In the genomic region with DNA sequence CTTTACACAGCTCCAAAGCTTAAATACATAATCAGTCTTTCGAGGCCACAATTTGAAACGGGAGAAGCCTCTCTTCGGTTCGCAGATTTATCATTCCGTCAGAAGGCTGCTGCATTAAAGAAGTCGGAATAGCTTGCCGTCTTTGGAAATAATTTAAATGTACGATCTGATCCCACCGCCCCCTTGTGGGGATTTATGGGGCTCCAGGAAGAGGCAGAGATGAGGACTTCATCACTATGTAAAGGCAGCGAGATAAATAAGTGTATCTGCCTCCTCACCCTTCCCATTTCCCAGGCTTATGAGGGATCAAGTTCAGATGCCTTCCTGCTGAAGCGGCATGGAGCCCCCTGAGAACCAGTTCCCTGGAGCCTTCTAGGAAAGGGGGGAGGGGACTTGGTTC, we compare ENCODE assay signal across 8 mouse cellular contexts.
DNase-seq lines count a peak whose midpoint lies in the region; ATAC-seq and TF ChIP-seq lines count a peak whose summit lies in the region.

No protein-coding gene starts in this region.

- 0 out of 2 replicates have a peak, but pooled peaks cover 4% of the 10 kb centered on the region for H3K27me3 ChIP-seq in kidney, postnatal 0 days (ENCODE audit: insufficient read depth, low read length)
- peaks cover 14% of the 10 kb centered on the region for H3K27me3 ChIP-seq in kidney, embryonic 16.5 days (ENCODE audit: insufficient read depth, low read length)
- H3K27me3 ChIP-seq in embryonic facial prominence, embryonic 10.5 days (replicated peaks; ENCODE audit: low read depth, poor library complexity, severe bottlenecking) = peaks cover 26% of the 10 kb centered on the region; the same call in 1 of the 2 replicates
- peaks cover 11% of the 10 kb centered on the region; the same call in 1 of the 2 replicates for H3K27me3 ChIP-seq in neural tube, embryonic 15.5 days (replicated peaks)

- peak; percentile 67 for DNase-seq in kidney, postnatal 0 days (ENCODE audit: low spot score)
- peak; percentile 3 for DNase-seq in ES-E14 (ENCODE audit: low read depth, low spot score)
- peak; percentile 62 for DNase-seq in embryonic facial prominence, embryonic 10.5 days (ENCODE audit: low spot score)
- DNase-seq in layer of hippocampus, postnatal 10 days (ENCODE audit: low spot score in 2 of 2) = peak; percentile 60 to 69
- DNase-seq in spleen, postnatal 36 days (ENCODE audit: low spot score in 2 of 2) = no peak
- no peak for DNase-seq in cerebellum, adult 9-10 months

- no peaks in the 10 kb centered on the region for H3K4me1 ChIP-seq in kidney, postnatal 0 days (replicated peaks; ENCODE audit: insufficient read depth, low read length)
- H3K4me1 ChIP-seq in kidney, embryonic 16.5 days (ENCODE audit: insufficient read depth, low read length) = no peaks in the 10 kb centered on the region
- no peaks in the 10 kb centered on the region for H3K4me1 ChIP-seq in ES-E14 (ENCODE audit: control insufficient read depth in 2 of 2, insufficient read depth in 2 of 2, low read length in 2 of 2, poor library complexity in 1 of 2)
- H3K4me1 ChIP-seq in embryonic facial prominence, embryonic 10.5 days = peaks cover 20% of the 10 kb centered on the region
- peaks cover 11% of the 10 kb centered on the region for H3K4me1 ChIP-seq in neural tube, embryonic 15.5 days

- 13% methylated on average over 11 of the region's 11 CpGs for WGBS in kidney, postnatal 0 days
- WGBS in kidney, embryonic 16.5 days = 12% methylated on average over 11 of the region's 11 CpGs
- 33% methylated on average over 11 of the region's 11 CpGs for WGBS in embryonic facial prominence, embryonic 10.5 days
- WGBS in neural tube, embryonic 15.5 days = 8% methylated on average over 11 of the region's 11 CpGs

- peak; percentile 67 for TF ChIP-seq CTCF in kidney, postnatal 0 days (IDR thresholded peaks at IDR 0.05; ENCODE audit: low read depth)

- H3K27ac ChIP-seq in kidney, postnatal 0 days = no peak overlapping the region
- no peak overlapping the region for H3K27ac ChIP-seq in kidney, embryonic 16.5 days (ENCODE audit: low read length)
- no peak overlapping the region for H3K27ac ChIP-seq in ES-E14 (ENCODE audit: insufficient read depth, low read depth, low read length, poor library complexity, severe bottlenecking)
- no peak overlapping the region for H3K27ac ChIP-seq in embryonic facial prominence, embryonic 10.5 days (replicated peaks)
- H3K27ac ChIP-seq in neural tube, embryonic 15.5 days (replicated peaks) = no peak overlapping the region

- no peaks in the 10 kb centered on the region for H3K36me3 ChIP-seq in kidney, postnatal 0 days (ENCODE audit: insufficient read depth, low read length)
- H3K36me3 ChIP-seq in kidney, embryonic 16.5 days (ENCODE audit: insufficient read depth, low read length) = no peaks in the 10 kb centered on the region
- H3K36me3 ChIP-seq in ES-E14 (ENCODE audit: control insufficient read depth, insufficient read depth, low read length, poor library complexity, severe bottlenecking) = no peaks in the 10 kb centered on the region
- no peaks in the 10 kb centered on the region for H3K36me3 ChIP-seq in embryonic facial prominence, embryonic 10.5 days (replicated peaks)
- no peaks in the 10 kb centered on the region for H3K36me3 ChIP-seq in neural tube, embryonic 15.5 days

- in situ Hi-C loops in ES-E14 (cut with MboI; ENCODE audit: low sequenced_read_pairs in 2 of 2, unreplicated experiment in 2 of 2) = no loop called here

- H3K9me3 ChIP-seq in kidney, postnatal 0 days (replicated peaks; ENCODE audit: low read length) = no peaks in the 10 kb centered on the region
- H3K9me3 ChIP-seq in kidney, embryonic 16.5 days (ENCODE audit: low read length) = no peaks in the 10 kb centered on the region
- no peaks in the 10 kb centered on the region for H3K9me3 ChIP-seq in ES-E14 (ENCODE audit: control insufficient read depth, insufficient read depth, low read depth, low read length)
- H3K9me3 ChIP-seq in embryonic facial prominence, embryonic 10.5 days = no peaks in the 10 kb centered on the region
- H3K9me3 ChIP-seq in neural tube, embryonic 15.5 days (replicated peaks) = no peaks in the 10 kb centered on the region

- H3K9ac ChIP-seq in kidney, postnatal 0 days (ENCODE audit: low read depth, low read length) = no peak overlapping the region
- no peak overlapping the region for H3K9ac ChIP-seq in kidney, embryonic 16.5 days (replicated peaks; ENCODE audit: low read length)
- no peak overlapping the region for H3K9ac ChIP-seq in ES-E14 (ENCODE audit: insufficient read depth, low read depth, low read length, poor library complexity, severe bottlenecking)
- no peak overlapping the region for H3K9ac ChIP-seq in neural tube, embryonic 15.5 days (replicated peaks)

- H3K4me2 ChIP-seq in kidney, postnatal 0 days (ENCODE audit: low read length) = no peak overlapping the region
- H3K4me2 ChIP-seq in kidney, embryonic 16.5 days (replicated peaks; ENCODE audit: low read depth, low read length) = no peak overlapping the region
- peak overlapping the region; percentile 41 for H3K4me2 ChIP-seq in neural tube, embryonic 15.5 days

- H3K4me3 ChIP-seq in kidney, postnatal 0 days (replicated peaks; ENCODE audit: low read depth, low read length) = no peak overlapping the region
- H3K4me3 ChIP-seq in kidney, embryonic 16.5 days (ENCODE audit: low read length) = no peak overlapping the region
- no peak overlapping the region for H3K4me3 ChIP-seq in ES-E14 (ENCODE audit: insufficient read depth in 1 of 2, low read depth in 1 of 2, low read length in 2 of 2, poor library complexity in 1 of 2, severe bottlenecking in 1 of 2)
- H3K4me3 ChIP-seq in embryonic facial prominence, embryonic 10.5 days = no peak overlapping the region
- H3K4me3 ChIP-seq in neural tube, embryonic 15.5 days (replicated peaks) = 0 out of 2 replicates have a peak overlapping the region, but pooled peaks have one; percentile 4

- ATAC-seq in kidney, postnatal 0 days (replicated peaks; ENCODE audit: low FRiP score, low read depth) = no peak
- ATAC-seq in kidney, embryonic 16.5 days (ENCODE audit: low FRiP score, low TSS enrichment) = no peak
- ATAC-seq in neural tube, embryonic 15.5 days (ENCODE audit: low FRiP score) = no peak

TF ChIP-seq in ES-E14, 5 proteins besides CTCF, POLR2A, EP300 and RAD21:
- TF ChIP-seq ZNF384 (IDR thresholded peaks at IDR 0.05; ENCODE audit: low read depth, low read length) (no peak), CHD2 (IDR thresholded peaks at IDR 0.05; ENCODE audit: low read depth, low read length) (no peak), MAFK (IDR thresholded peaks at IDR 0.05; ENCODE audit: insufficient read depth, low read depth, low read length) (no peak), HCFC1 (IDR thresholded peaks at IDR 0.05; ENCODE audit: borderline replicate concordance, insufficient read depth, low read length) (no peak), ZC3H11A (IDR thresholded peaks at IDR 0.05; ENCODE audit: borderline replicate concordance, low read depth, low read length) (no peak)
TF ChIP-seq in ES-E14: peak in this region for 0.

Comparison
In these comparisons a context has a peak if more than half of its experiments do, and no peak if none do; other contexts are left out.
1. DNase-seq: peak in kidney, postnatal 0 days (single experiment), ES-E14 (single experiment), embryonic facial prominence, embryonic 10.5 days (single experiment) and layer of hippocampus, postnatal 10 days (2 of 2); none in spleen, postnatal 36 days (0 of 2) and cerebellum, adult 9-10 months (single experiment).